Mouse (Mus musculus): ENCODE data around the gene Mindy4. TPM values are rescaled to one million over a fixed set of nuclear protein-coding genes. Genes with fewer than 3 reads are reported as not detected.

Mindy4 gene
- polyA plus RNA-seq, 1 experiment from 2014 or later, result 14.4 TPM

DNA sequence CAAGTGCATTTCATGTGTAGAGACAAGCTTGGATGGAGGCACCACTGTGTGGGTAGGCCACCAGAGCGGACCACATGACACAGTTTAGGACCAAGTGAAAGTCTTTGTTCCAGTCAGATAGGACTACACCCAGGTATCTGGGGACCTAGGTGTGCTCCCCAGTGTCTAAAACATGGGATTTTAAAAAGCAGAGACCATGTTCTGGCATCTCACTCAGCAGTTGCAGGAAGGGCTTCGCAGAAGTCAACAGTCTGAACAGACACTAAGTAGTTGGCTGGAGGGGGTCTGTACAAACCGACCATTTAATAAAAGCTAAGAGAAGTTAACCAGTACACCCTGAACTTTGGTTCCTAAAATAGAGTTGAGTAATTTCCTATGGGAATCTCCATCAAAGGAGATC, 10.0 kb upstream of the Mindy4 start:
- Histone ChIP-seq H3K27ac (ENCODE audit: low read length) (no peak overlapping the region), H3K4me1 (replicated peaks; ENCODE audit: control insufficient read depth, insufficient read depth, low read length) (no peaks in the 10 kb centered on the region), H3K9ac (replicated peaks; ENCODE audit: low read depth, low read length) (no peak overlapping the region), H3K4me3 (replicated peaks; ENCODE audit: low read length) (no peak overlapping the region), H3K27me3 (replicated peaks; ENCODE audit: control insufficient read depth, insufficient read depth, low read length) (no peaks in the 10 kb centered on the region), H3K4me2 (ENCODE audit: low read length) (no peak overlapping the region), H3K9me3 (ENCODE audit: control insufficient read depth, low read length) (no peaks in the 10 kb centered on the region), H3K36me3 (ENCODE audit: control insufficient read depth, insufficient read depth) (no peaks in the 10 kb centered on the region)
- ATAC-seq, result no peak
- WGBS, result 93% methylated on average over 3 of the region's 3 CpGs

DNA sequence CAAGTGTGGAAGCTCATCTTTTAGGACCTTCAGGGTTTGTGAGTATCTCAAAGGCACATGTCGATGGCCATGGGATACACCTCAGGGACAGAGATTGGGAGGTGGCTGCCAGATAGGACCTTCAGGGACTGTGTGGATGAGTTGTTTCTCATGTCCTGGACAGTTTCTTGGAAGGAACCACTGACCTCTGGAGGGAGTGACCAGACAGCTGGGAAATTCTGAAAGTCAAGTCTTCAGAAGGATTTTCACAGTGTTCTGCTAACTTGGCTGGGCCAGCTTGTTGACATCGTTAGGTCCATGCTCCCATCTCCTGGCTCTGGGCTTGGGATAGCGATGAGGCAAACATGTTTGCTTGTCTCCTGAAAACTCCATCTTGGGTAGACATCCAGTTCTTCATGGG, 4.1 kb upstream of the Mindy4 start:
- no peak overlapping the region for H3K4me3 ChIP-seq (replicated peaks; ENCODE audit: low read length)
- no peaks in the 10 kb centered on the region for H3K9me3 ChIP-seq (ENCODE audit: control insufficient read depth, low read length)
- peaks cover 8% of the 10 kb centered on the region for H3K4me1 ChIP-seq (replicated peaks; ENCODE audit: control insufficient read depth, insufficient read depth, low read length)
- no peaks in the 10 kb centered on the region for H3K27me3 ChIP-seq (replicated peaks; ENCODE audit: control insufficient read depth, insufficient read depth, low read length)
- no peak overlapping the region for H3K9ac ChIP-seq (replicated peaks; ENCODE audit: low read depth, low read length)
- WGBS, result 97% methylated on average over 3 of the region's 3 CpGs
- ATAC-seq, result no peak
- H3K36me3 ChIP-seq (ENCODE audit: control insufficient read depth, insufficient read depth), result no peaks in the 10 kb centered on the region
- H3K27ac ChIP-seq (ENCODE audit: low read length), result no peak overlapping the region
- H3K4me2 ChIP-seq (ENCODE audit: low read length), result no peak overlapping the region

DNA sequence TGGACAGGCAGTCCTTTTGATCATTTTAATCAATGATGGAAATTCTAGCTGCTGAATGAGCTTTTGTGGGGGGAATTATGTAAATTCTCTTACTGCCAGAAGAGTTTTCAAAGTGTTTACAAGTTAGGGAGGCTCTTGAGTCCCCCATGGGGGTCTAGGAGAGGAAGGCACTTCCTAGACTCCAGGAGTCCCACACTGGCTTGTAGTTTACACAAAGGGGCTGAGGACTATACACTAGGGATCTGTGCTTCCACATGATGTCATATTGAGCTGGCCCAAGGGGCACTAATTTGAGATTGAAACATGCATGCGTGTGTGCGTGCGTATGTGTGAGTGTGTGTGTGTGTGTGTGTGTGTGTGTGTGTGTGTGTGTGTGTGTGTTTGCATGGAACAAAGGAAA, 748 bp downstream of the Mindy4 start:
- 42% methylated on average over 3 of the region's 3 CpGs for WGBS
- ATAC-seq, result peak; percentile 42
- H3K9ac ChIP-seq (replicated peaks; ENCODE audit: low read depth, low read length), result peak overlapping the region; percentile 60

DNA sequence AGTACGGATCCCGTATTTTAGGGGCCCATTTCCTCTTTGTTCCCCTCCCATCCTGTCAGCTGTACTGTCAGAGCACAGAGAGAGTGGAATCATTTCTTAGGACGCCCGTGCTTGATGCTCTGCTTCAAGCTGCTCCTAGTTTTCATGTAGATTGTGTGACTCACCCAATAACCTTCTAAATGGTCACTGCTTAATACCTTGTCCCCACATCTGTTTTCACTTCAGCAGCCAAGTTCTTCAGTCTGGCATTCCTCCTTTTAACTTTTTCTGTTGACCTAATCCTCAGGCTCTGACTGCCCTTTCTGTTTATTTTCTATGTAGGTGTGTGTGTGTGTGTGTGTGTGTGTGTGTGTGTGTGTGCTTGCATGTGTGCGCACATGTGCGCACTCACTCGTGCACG, 4.6 kb downstream of the Mindy4 start:
- Histone ChIP-seq H3K4me2 (ENCODE audit: low read length) (no peak overlapping the region), H3K9ac (replicated peaks; ENCODE audit: low read depth, low read length) (no peak overlapping the region), H3K36me3 (ENCODE audit: control insufficient read depth, insufficient read depth) (no peaks in the 10 kb centered on the region), H3K4me3 (replicated peaks; ENCODE audit: low read length) (no peak overlapping the region), H3K9me3 (ENCODE audit: control insufficient read depth, low read length) (no peaks in the 10 kb centered on the region), H3K4me1 (replicated peaks; ENCODE audit: control insufficient read depth, insufficient read depth, low read length) (peaks cover 14% of the 10 kb centered on the region), H3K27ac (ENCODE audit: low read length) (no peak overlapping the region), H3K27me3 (replicated peaks; ENCODE audit: control insufficient read depth, insufficient read depth, low read length) (no peaks in the 10 kb centered on the region)
- no peak for ATAC-seq
- WGBS, result 90% methylated on average over 8 of the region's 8 CpGs

More for the DNA sequence above, 748 bp downstream of the Mindy4 start:
- Histone ChIP-seq H3K4me3 (replicated peaks; ENCODE audit: low read length) (peak overlapping the region; percentile 56), H3K27ac (ENCODE audit: low read length) (peak overlapping the region; percentile 91), H3K27me3 (replicated peaks; ENCODE audit: control insufficient read depth, insufficient read depth, low read length) (no peaks in the 10 kb centered on the region), H3K4me2 (ENCODE audit: low read length) (peak overlapping the region; percentile 58), H3K36me3 (ENCODE audit: control insufficient read depth, insufficient read depth) (no peaks in the 10 kb centered on the region), H3K4me1 (replicated peaks; ENCODE audit: control insufficient read depth, insufficient read depth, low read length) (peaks cover 15% of the 10 kb centered on the region), H3K9me3 (ENCODE audit: control insufficient read depth, low read length) (no peaks in the 10 kb centered on the region)

DNA sequence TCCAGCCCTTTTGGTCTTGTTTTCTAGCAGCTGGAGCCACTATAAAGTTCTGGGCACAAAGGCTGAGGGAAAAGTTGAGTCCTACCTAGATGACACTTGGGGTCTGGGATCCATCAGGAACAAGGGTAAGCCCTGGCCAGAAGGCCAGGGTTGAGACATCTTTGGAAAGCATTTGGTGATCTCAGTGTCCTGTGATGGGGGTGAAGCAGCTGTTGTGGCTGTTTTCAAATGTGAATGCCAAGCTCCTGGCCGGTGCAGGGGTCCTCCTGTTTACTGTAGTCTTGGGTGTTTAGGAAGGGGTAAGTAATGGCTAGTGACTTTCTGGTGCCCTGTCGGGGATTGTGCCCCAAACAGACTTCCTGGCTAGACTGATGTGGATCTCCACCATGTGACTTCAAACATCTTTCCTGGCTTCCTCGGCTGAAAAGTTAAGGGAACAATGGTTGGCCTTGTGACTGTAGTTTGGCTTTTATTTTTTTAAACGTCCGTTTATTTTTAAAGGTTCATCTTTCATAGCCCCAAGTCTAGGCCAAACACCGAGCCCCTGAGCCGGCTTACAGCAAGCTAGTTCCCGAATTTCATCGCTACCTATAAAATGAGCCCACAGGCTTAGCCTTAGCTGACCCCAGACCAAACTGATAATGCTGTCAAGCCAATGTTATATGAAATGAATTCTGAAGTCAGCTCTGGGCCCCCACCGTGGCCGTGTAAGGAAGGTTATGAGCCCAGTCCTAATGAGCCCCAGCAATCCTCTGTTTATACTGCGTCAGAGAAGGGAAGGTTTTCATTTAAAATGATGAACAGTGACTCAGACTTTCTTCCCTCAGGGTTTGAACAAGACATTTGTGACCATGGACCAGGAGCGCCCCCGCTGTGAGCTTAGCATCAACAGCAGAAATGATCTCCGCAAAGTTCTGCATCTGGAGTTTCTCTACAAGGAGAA, 7.5 kb downstream of the Mindy4 start:
- no peak overlapping the region for H3K9ac ChIP-seq (replicated peaks; ENCODE audit: low read depth, low read length)
- no peaks in the 10 kb centered on the region for H3K36me3 ChIP-seq (ENCODE audit: control insufficient read depth, insufficient read depth)
- H3K27ac ChIP-seq (ENCODE audit: low read length), result no peak overlapping the region
- H3K9me3 ChIP-seq (ENCODE audit: control insufficient read depth, low read length), result no peaks in the 10 kb centered on the region
- ATAC-seq, result no peak
- H3K4me2 ChIP-seq (ENCODE audit: low read length), result no peak overlapping the region
- 89% methylated on average over 15 of the region's 15 CpGs for WGBS
- no peaks in the 10 kb centered on the region for H3K27me3 ChIP-seq (replicated peaks; ENCODE audit: control insufficient read depth, insufficient read depth, low read length)
- no peak overlapping the region for H3K4me3 ChIP-seq (replicated peaks; ENCODE audit: low read length)
- no peaks in the 10 kb centered on the region for H3K4me1 ChIP-seq (replicated peaks; ENCODE audit: control insufficient read depth, insufficient read depth, low read length)

DNA sequence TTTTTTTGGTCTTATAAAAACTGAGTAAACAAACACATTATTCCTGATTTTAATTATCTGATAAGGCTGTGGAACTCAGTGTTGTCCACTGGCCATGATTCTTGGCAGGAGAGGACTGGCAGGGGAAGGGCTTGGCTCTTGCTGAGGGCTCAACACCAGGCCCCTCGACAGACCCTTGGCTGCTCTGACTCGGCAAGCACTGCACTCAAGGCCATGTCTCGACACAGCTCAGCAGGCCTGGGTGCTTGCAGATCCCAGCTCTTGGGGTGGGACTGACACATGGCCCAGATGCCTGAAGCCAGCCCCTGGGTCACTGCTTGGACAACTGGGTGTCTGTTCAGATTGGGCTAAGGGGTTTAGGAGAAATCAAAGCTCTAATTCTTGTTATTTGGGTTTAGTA, 11.4 kb downstream of the Mindy4 start:
- ATAC-seq, result no peak

DNA sequence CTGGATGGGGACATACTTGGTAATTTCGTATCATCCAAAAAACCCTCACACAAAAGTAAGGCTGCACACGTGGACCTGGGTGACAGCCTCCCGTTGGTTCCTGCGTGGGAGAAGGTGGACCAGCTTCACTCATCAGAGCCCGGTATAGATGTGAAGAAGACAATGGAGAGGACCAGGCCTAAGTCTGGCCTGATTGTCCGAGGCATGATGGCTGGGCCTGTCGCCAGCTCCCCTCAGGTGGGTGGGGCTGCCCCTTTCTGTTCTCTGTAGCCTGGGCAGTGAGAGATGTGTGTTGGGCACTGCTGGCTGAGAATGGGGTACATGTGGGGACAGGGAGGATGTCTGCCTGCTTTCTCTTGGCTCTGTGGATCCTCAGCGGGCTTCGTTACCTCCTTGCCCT, 15.0 kb downstream of the Mindy4 start:
- peaks cover 5% of the 10 kb centered on the region for H3K36me3 ChIP-seq (ENCODE audit: control insufficient read depth, insufficient read depth)
- 82% methylated on average over 9 of the region's 9 CpGs for WGBS

More for the DNA sequence above, 11.4 kb downstream of the Mindy4 start:
- no peak overlapping the region for H3K9ac ChIP-seq (replicated peaks; ENCODE audit: low read depth, low read length)
- H3K4me3 ChIP-seq (replicated peaks; ENCODE audit: low read length), result no peak overlapping the region
- no peaks in the 10 kb centered on the region for H3K9me3 ChIP-seq (ENCODE audit: control insufficient read depth, low read length)
- H3K4me1 ChIP-seq (replicated peaks; ENCODE audit: control insufficient read depth, insufficient read depth, low read length), result no peaks in the 10 kb centered on the region
- H3K27ac ChIP-seq (ENCODE audit: low read length), result no peak overlapping the region
- peaks cover 5% of the 10 kb centered on the region for H3K36me3 ChIP-seq (ENCODE audit: control insufficient read depth, insufficient read depth)
- 78% methylated on average over 3 of the region's 3 CpGs for WGBS
- H3K4me2 ChIP-seq (ENCODE audit: low read length), result no peak overlapping the region
- H3K27me3 ChIP-seq (replicated peaks; ENCODE audit: control insufficient read depth, insufficient read depth, low read length), result no peaks in the 10 kb centered on the region

DNA sequence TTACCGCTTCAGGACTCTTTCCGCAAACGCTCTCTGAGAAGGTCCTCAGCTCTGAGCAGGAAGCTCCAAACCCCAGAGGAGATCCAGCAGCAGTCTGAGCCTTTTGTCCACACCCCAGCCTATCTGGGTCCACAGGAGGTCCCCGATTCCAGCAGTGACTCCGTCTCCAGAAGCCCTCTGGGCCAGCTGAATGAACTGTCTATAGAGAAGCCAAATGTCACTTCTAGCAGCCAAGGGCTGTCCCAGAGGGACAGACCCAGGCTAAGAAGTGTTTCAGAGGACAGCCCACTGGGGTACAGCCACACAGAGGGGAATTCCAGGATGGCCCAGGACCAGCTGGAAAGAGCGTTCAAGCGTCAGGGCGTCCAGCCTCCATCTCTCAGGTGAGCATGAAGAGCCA, 20.8 kb downstream of the Mindy4 start:
- Histone ChIP-seq H3K36me3 (ENCODE audit: control insufficient read depth, insufficient read depth) (peaks cover 13% of the 10 kb centered on the region), H3K27me3 (replicated peaks; ENCODE audit: control insufficient read depth, insufficient read depth, low read length) (no peaks in the 10 kb centered on the region), H3K9ac (replicated peaks; ENCODE audit: low read depth, low read length) (no peak overlapping the region), H3K9me3 (ENCODE audit: control insufficient read depth, low read length) (no peaks in the 10 kb centered on the region), H3K4me1 (replicated peaks; ENCODE audit: control insufficient read depth, insufficient read depth, low read length) (no peaks in the 10 kb centered on the region), H3K4me2 (ENCODE audit: low read length) (no peak overlapping the region), H3K27ac (ENCODE audit: low read length) (no peak overlapping the region), H3K4me3 (replicated peaks; ENCODE audit: low read length) (no peak overlapping the region)
- WGBS, result 95% methylated on average over 8 of the region's 8 CpGs
- ATAC-seq, result no peak

More for the DNA sequence above, 15.0 kb downstream of the Mindy4 start:
- Histone ChIP-seq H3K4me3 (replicated peaks; ENCODE audit: low read length) (no peak overlapping the region), H3K27ac (ENCODE audit: low read length) (no peak overlapping the region), H3K9ac (replicated peaks; ENCODE audit: low read depth, low read length) (no peak overlapping the region), H3K4me1 (replicated peaks; ENCODE audit: control insufficient read depth, insufficient read depth, low read length) (no peaks in the 10 kb centered on the region), H3K4me2 (ENCODE audit: low read length) (no peak overlapping the region), H3K27me3 (replicated peaks; ENCODE audit: control insufficient read depth, insufficient read depth, low read length) (no peaks in the 10 kb centered on the region), H3K9me3 (ENCODE audit: control insufficient read depth, low read length) (no peaks in the 10 kb centered on the region)
- no peak for ATAC-seq

DNA sequence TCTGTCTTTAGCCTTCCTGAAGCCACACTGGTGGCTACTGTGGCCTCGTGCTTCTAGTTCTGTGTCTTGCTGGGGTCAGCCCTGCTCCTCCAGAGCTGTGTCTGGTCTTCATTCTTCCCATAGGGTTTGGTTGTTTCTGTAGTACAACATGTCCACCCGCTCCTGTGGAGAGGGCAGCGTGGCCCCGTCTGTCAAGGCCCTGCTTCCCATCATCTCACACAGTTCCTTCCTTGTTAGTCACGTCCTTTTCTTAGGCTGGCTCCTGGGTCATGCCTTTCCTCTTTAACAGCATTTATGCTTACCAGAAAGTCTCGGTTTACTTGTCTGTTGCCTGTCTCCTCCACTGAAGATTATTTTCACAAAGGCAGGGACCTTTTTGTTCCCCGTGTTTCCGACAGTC, 26.9 kb downstream of the Mindy4 start:
- Histone ChIP-seq H3K36me3 (ENCODE audit: control insufficient read depth, insufficient read depth) (0 out of 2 replicates have a peak, but pooled peaks cover 2% of the 10 kb centered on the region), H3K27me3 (replicated peaks; ENCODE audit: control insufficient read depth, insufficient read depth, low read length) (no peaks in the 10 kb centered on the region), H3K9ac (replicated peaks; ENCODE audit: low read depth, low read length) (no peak overlapping the region), H3K27ac (ENCODE audit: low read length) (no peak overlapping the region), H3K4me1 (replicated peaks; ENCODE audit: control insufficient read depth, insufficient read depth, low read length) (no peaks in the 10 kb centered on the region), H3K4me2 (ENCODE audit: low read length) (no peak overlapping the region), H3K4me3 (replicated peaks; ENCODE audit: low read length) (no peak overlapping the region), H3K9me3 (ENCODE audit: control insufficient read depth, low read length) (no peaks in the 10 kb centered on the region)
- 78% methylated on average over 8 of the region's 8 CpGs for WGBS
- no peak for ATAC-seq
